Mouse (Mus musculus): Measurements from ENCODE around the gene Nr2e3.
"Not testable (repeated sequence)": the region's sequence is repeated elsewhere in the genome, so short reads cannot be mapped to it uniquely, and the experiment has no call there.

Nr2e3 gene

DNA sequence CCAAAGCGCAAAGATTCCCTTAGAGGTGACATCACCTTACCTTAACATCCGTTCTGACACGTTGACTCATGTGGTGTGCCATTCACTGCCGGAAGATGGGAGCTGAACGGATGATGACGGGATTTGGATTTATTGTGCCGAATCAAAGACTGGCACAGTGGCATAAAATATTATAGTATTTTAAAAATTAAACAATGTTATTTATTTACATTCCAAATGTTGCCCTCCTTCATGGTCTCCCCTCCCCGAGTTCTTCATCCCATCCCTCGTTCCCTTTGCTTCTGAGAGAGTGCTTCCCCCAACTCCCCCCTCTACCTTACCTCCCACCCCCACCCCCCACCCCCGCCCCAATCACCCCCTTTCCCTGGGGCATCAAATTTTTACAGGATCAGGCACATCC, at the start of gene Nr2e3:
TSS of gene Nr2e3 (minus strand) at position 101 of the 400 bp plus-strand sequence.
- DNase-seq (ENCODE audit: low read depth), result no peak

DNA sequence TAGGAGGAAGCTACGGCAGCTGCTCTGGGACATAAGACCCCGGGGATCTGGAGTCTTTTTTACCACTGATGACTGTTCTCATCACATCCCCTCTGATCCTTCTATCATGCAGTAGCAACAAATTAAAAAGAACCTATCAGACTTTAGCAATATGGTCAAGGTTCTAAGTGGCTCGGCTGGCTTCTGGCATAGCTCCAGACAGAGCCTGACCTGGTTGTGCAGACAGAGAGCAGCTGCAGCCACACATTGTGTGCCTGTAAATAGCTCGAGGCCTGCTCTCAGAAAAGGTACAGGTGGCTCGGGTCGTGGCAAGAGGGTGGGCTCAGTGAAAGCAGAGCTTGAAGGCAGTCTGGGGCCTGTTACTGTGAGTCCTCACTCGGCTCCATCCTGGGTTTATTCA, 48.5 kb upstream of the Nr2e3 start:
- no peak for DNase-seq (ENCODE audit: low read depth)

DNA sequence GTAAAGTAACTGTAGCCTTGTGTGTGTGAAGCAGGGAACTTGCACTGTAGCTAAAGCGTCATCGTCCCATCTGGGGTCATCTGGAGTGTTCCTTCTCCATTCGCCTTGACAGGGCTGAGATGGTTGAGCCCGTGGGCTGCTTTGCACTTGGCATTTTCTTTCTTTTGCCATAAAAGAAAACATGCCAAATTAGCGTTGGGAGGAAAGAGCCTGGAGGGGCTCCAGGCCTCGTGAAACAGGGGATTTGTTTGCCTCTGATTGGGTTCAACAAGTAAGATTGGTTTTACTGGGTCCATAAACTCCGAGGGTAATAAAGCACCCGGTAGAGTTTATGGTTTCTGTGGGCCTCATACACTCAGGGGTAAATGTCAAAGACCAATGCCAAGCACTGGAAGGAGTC, 41.9 kb upstream of the Nr2e3 start:
- DNase-seq (ENCODE audit: low read depth), result no peak

DNA sequence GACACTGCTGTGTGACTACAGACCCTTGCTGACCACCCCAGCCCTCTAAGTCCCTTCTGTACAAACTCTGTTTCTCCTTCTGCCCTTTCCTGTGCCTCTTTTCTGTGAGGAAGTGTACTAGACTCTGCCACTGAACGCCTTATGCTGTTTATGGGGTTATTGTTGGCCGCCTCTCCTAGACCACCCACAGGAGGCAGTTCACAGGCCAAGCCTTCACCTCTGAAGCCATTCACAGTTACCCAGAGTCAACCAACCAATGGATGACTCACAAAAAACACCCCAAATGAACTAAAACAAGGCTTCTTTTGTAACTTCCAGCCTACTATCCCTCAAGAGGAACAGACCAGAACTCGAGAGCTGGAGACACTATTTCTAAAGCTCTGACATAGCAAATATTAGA, 41.0 kb upstream of the Nr2e3 start:
- DNase-seq (ENCODE audit: low read depth), result peak; percentile 44

DNA sequence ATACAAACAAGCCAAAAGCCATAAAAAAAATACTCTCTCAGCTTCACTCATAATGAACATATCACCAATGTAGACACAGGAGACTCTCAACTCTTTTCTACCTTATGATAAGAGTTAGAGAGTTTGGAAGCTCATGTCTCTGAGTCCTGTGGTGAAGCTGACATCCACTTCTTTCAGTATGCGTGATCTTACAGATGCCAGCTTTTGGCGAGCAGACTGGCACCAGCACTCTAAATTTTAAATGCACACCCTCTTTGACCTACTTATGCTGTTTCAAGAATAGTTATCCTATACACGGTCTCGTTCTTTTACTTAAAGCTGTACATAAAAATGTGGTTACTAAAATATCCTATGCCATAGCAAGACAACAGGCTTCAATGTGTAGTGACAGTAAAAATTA, 37.3 kb upstream of the Nr2e3 start:
- no peak for DNase-seq (ENCODE audit: low read depth)

DNA sequence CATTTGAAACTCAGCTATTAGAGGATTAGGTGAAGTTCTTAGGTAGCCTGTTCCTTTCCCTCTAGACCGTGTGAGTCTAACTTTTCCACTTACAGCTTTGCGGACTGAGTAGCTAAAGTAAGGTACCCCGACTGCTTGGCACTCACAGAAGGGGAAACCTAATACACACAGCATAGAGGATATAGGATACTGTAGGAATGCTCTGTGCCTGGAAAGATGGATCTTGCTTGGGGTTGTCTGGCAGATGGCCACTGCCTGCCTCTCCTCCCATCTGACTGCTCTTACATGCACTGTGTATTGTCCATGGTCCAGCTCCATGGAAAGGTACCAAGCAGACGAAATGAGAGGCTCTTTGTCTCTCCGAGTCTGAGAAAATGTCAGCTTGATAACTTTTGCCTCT, 30.9 kb upstream of the Nr2e3 start:
- DNase-seq (ENCODE audit: low read depth), result no peak

DNA sequence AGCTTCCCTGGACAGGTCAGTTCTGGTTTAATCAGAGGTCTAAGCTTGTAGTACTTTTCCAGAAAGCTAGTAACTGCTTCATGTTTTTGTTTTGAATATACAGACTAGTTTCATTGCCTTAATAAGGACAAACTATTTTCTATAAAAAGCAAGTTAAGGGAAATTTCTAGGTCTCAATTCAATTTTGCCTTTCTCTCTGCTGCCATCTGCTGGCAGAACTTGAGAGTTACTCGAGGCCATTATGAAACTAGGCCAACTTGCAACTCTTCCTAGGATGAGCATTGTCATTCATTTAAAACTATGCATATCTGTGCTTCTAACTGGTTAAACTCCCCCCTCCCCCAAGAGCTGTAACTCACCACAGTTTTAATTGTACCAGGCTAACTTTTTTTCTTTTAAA, 29.4 kb upstream of the Nr2e3 start:
- DNase-seq (ENCODE audit: low read depth), result peak; percentile 36

DNA sequence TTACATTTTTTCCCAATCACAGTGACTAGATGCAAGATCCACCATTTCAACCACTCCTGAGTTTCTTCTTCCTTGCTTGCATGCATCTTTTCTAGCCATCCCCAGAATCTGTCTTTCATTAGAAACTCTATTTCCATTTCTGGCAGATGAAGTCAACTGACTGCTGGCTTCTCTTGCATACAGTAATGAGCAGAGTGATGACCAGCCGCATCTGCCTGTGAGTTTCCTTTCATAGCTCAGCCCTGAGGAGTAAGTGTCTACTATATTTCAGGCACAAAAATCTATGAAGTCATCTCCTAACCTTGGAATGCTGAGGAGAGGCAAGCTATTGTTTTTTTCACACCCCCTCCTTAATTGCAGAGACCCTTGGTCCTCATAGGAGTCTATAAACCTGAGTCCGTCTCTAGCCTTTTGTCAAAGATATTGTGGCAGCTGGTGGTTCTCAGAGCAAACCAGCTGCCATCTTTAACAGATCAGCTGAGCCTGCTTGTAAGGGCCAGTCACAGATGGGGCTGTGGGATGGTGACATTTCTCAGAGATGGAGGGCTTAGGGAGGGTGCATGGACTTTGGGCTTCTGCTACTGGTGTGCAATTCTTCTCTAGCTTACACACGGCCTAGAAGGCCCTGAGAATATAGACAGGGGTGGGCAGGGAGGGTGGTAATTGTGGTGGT, 25.6 kb upstream of the Nr2e3 start:
- no peak for DNase-seq (ENCODE audit: low read depth)

DNA sequence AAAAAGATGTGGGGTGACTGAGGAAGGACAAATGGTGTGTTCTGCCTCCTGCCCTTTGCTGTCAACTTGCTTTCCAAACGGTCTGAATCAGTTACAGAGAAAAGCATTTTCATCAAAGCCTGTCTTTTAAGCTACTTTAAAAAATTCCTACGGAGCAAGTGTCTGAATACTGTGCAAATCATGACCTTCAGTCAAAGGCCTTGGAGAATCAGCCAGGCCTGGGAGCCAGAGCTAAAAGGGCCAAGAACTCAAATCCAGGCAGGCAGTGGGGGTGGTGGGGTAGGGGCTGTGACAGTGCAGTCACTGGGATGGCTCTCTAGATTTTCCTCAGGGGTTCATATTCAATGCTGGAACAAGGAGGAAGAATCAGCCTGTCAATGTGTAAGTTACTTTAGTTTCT, 20.7 kb upstream of the Nr2e3 start:
- no peak for DNase-seq (ENCODE audit: low read depth)

DNA sequence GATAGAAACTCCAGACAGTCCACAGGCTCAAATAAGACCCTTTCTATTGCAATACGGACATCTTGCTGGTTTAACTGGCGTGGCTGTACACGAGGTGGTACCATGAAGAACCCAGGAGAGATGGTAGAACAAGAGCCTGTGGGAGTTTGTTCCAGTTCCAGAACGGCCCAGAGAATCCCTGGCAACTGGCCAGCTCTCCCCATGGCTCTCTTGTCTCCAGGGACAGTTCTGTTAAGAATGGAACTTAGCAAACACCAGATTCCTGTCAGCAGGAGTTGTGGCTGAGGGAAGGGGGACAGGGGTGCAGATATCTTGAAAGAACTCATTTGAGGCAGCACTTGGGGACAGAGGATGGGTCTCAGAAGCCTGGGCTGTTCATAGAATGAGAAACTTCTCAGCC, 10.8 kb upstream of the Nr2e3 start:
- DNase-seq (ENCODE audit: low read depth), result no peak

DNA sequence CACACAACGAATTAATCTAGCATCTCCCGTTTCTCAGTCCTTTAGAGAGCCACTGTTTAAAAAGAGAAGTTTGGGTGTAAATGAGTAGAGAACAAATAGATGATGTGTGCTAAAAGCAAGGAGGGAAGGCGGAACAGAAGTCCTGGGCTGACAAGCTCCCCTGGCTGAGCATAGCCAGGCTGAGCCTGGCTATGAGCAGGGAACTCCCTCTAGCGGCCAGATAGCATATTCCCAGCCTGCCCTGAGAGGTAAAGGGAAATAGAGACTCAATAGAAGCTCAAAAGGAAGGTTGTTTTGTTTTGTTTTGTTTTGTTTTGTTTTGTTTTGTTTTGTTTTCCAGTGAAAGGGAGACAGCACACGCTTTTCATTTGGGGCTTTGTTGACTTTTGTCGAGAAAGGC, 8.9 kb upstream of the Nr2e3 start:
- DNase-seq (ENCODE audit: low read depth), result no peak

DNA sequence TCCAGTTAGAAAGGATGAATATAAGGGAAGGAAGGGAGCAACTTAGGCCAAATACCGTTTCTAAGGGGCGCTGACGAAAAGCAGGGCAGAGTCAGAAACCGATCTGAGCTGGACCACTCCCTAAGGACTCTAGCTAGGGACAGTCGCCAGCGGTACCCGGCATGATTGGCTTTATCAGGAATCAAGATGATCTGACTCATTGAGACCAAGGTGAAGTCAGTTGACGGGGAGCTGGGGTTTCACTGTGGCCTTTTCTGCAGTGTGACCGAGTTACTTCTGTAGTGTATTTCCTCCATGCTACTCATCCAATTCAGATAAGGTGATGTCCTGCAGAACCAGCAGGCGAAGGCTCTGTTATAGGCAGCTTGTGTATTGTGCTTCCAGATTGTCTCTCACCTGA, 4.6 kb upstream of the Nr2e3 start:
- DNase-seq (ENCODE audit: low read depth), result no peak

DNA sequence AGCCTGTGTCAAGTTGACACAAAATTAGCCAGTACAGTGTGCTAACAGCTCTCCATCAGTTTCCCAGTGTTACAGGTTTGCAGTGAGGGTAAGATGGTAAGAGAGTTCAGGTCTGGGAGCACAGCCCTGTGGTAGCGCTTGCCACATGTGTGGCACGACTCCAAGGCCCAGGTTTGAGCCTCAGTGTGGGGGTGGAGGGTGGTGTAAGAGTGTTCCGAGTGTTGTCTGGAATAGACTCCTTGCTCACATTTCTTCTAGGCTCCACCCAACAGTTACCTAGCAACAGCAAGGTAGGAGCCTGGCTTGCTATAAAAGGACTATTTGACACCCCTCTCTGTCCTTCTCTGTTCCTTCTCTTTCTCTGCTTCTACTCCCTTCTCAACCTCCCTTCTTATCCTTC, 3.9 kb upstream of the Nr2e3 start:
- DNase-seq (ENCODE audit: low read depth), result no peak

DNA sequence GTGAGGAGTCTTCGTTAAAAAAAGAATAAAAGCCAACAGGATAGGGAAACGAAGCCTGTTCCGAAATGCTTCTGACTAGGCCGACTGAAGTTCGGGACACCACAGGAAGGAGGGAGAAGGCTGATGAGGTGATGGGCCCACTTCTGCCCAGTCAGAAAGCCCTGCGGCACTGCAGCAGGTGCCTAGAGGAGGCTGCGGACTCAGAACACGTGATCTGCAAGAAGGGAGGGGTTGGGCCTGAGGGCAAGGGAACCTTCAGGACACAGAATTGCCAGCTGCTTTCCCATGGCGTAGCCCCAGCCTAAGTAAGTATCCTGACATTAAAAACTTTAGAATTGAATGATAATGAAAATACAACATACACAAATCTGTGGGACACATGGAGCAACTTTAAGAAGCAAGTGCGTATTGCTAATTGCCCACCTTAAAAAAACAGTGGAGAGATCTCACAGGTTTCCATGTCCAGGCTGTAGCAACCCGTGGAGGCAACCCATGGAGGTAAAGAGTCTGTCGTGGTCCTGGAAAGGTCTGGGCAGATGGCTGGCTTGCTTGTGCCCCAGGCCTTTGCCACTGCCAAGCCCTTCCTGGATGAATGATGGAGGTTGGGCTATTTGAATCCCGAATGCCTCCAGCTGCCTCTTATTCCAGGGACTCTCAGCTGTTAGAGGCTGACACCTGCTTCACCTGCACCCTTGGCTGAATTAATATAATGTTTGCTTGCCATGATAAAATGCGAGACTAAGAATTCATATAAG, 919 bp upstream of the Nr2e3 start:
- no peak for DNase-seq (ENCODE audit: low read depth)

DNA sequence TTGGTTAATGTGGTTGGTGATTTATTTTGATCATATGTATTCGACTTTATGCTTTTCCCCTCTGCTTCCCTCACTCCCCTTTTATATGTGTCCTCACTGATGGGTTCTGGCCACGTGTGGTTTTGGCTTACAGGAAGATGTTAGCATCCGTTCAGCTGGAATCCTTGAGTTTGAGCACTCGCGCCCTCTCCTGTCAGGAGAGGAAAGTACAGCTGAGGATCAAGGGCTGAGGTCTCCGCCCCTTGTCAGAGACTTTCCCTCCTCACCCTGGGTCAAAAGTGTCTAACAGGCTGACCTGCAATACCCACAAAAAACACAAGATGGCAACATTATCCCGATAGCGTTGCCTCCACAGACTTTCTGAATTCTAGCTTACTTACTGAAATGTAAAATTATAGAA, 1.2 kb downstream of the Nr2e3 start:
- DNase-seq (ENCODE audit: low read depth), result peak; percentile 90

DNA sequence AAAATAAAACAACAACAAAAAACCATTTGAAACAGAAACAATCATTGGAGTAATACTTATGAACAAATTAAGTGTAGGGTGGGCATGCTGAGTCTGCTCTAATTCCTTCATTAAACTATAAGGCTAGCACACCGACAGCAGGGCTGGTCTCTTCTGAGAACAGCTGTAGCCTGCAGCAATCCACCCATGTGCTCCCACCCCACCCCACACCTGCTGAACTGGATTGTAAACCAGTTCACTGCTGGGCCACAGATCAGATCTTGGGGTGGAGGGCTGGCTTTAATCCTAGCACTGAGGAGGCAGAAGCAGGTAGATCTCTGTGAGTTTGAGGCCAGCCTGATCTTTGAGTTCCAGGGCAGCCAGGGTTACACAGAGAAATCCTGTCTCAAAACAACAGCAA, 2.3 kb downstream of the Nr2e3 start:
- DNase-seq (ENCODE audit: low read depth), result not testable (repeated sequence)

DNA sequence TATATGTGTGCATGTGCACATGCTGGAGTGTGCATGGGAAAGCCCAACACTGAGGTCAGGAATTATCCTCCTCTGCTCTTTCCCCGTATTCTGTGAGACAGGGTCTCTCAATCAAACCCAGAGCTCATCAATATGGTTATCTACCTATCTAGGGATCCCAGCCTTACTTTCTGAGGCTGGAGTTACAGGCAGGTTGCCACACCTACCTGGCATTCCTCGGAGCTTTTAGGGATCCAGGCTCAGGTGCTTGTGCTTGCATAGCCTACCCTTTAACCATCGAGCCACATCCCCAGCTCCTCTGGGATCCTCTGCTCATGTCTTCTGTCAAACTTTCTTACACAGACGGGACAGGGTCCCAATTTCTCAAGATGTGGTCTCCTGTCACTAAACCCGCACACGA, 4.0 kb downstream of the Nr2e3 start:
- no peak for DNase-seq (ENCODE audit: low read depth)

DNA sequence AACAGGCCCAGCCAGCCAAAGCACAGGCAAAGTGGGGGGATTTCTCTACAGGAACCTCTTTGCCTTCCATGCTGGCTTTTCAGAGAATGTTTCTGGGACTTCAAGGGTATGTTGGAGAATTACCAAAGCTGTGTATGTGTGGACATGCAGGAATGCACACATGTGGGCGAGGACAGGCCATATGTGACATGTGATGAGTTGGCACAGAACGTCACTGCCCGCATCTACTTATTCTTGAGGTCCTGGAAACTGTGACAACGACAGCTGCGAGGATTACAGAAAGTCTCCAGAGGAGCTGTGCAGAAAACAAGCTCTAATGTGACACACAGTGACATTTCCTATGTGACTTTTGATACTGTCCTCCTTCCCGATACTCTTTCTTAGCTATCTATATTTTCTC, 4.8 kb downstream of the Nr2e3 start:
- DNase-seq (ENCODE audit: low read depth), result no peak

DNA sequence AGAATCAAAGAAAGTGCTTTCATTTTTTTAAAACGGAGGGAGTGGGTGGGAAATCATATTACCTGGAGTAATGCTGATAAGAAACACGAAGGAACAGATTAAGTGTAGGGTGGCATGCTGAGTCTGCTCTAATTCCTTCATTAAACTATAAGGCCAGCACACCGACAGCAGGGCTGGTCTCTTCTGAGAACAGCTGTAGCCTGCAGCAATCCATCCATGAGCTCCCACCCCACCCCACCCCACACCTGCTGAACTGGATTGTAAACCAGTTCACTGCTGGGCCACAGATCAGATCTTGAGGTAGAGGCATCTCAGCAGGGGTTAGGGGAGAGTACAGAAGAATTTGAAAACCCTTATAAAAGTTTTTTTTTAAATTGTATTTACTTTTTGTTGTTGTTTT, 5.3 kb downstream of the Nr2e3 start:
- DNase-seq (ENCODE audit: low read depth), result no peak

DNA sequence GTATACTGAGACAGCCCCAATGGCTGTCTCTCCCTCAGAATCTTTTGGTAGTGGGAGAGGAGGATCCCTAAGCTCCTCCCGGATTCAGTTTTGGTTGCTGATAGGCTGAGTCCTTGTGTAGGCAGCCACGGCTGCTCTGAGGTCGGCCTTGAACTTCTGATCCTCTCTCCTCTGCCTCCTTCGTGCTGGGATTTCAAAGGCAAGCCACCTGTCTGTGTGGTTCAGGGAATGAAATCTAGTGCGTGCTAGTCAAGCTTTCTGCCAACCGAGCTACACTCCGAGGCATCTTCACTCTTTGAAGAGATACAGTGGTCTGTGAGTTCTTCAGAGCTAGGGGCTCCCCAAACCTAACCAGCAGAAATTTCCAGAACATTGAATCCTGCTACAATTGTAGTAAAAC, 6.9 kb downstream of the Nr2e3 start:
- no peak for DNase-seq (ENCODE audit: low read depth)

DNA sequence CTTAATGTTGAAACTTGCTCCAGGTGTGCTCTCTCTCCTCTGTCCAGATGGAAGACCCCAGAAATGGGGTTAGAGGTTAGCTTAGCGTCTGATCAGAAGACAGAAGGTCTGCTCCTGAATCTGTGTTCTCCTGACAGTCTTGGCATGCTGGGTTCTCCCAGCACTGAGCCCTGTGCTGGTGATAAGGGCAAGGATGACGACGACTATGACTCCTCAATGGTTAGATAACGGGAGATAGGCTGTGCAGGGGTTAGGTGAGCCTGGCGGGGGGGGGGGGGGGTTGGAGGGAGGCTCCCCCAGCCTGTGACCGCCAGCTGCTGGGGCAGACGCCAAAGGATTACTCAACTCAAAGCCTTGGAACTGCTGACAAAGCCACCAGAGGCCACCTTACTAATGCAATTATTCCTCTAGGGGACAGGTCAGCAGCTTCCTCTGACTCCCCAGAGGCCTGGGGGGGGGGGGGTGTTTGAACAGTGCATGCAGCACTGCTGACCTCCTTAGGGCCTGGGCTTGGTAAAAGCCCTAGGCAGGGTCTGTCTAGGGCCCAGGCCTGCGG, 7.9 kb downstream of the Nr2e3 start:
- DNase-seq (ENCODE audit: low read depth), result no peak

DNA sequence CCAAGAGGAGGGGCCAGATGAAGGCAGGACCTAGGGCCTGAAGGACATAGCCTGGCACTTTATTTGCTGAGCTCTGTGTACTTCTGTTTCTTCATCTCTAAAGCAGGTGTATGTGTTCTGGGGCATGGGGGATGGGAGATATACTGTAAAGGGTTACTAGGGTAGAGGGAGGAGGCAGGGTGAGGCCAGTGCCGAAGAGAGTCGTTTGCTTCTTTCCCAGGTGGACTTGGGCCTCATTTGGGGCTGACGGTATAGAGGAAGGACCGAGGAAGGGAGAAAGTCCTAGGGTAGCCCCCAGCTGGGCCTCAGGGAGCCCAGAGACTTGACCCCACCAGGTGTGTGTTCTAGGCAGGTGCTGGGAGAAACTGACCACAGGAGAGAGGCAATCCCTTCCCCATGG, 8.5 kb downstream of the Nr2e3 start:
- DNase-seq (ENCODE audit: low read depth), result no peak

DNA sequence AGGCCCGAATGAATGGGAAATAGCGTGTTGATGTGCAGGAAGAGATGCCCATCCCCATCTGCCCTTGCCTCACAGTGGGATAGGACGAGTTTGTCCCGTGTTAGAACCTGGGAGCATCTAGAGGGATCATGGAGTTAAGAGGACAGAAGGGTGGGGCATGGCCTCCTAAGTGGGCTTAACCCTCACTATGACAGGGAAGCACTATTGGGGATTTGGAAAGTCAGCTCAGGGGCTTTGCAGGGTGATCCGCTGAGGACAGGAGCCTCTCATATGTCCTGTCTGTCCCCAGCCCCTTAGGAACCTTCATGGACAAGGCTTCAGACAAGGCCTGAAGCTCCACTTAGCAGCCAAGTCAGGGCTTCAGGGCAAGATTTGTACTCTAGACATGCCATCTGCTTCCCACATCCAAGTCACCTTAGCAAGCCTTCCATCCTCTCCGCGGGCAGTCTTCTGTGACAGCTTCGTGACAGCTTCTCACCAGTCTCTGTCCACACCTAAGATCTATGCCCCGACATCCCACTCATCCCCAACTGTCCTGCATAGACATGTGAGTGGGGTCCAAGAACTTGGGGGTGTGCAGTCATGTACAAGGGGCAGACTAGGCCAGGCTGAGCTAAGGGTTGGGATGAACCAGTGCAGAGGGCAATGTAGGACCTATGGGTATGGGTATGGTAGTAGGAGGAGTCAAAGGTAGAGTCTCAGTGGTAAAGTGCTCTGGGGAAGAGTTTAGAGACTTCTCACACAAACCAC, 9.3 kb downstream of the Nr2e3 start:
- no peak for DNase-seq (ENCODE audit: low read depth)

Measured in fibroblast of lung, adult 2 months (primary cell).